Mouse (Mus musculus) heart, adult 11 months (tissue): ENCODE measurements around the gene Ksr1.

Experiments used
- DNase-seq: peaks from one replicate; pipeline ENCODE4 v3.0.0; 2022

The Ksr1 gene

GRCm38 (mm10) chr11:79145283-79146265 is 633 bp downstream of the Ksr1 start:
- no peak for DNase-seq

GRCm38 (mm10) chr11:79144741-79145140 is 1.5 kb downstream of the Ksr1 start:
- peak; percentile 92 for DNase-seq

DNA sequence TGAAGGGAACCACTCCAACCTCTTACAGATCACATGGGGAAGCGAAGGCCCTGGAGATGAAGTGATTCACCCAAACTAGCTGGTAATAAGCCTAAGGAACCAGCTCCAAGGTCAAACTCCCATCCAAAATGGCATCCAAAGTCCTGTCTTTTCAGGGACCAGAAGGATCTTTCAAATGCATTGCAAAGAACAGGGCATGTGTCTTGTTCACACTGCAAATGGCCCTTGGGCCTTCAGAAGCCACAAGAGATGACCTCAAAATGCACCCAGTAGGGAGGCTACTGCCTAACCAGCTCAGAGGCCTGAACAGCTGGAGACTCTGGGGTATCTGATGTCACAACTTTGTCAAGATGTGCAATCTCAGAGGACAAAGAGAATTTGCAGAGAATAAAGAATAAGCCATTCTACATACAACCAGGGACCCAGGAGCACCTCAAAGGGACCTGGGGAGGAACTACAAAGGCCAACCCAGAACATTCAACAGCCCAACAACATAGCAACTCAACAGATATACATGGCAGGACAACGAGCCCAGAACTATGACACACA is 2.1 kb downstream of the Ksr1 start:
- peak; percentile 85 for DNase-seq

DNA sequence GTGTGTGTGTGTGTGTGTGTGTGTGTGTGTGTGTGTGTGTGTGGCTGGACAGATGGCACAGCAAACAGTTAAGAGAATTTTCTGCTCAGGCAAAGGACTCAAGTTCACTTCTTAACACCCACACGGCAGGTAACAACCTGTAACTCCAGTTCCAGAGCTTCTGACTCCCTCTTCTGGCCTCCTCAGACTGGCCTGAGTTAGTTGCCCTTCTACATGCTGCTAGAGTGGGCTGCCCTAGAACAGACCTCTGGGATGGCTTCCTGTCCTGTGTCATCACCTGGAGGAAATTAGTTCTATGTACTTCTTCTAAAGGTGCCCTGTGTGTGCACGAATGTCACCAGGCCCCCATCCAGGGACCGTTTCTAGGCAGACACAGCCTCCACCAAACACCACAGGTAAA is 2.9 kb downstream of the Ksr1 start:
- no peak for DNase-seq

DNA sequence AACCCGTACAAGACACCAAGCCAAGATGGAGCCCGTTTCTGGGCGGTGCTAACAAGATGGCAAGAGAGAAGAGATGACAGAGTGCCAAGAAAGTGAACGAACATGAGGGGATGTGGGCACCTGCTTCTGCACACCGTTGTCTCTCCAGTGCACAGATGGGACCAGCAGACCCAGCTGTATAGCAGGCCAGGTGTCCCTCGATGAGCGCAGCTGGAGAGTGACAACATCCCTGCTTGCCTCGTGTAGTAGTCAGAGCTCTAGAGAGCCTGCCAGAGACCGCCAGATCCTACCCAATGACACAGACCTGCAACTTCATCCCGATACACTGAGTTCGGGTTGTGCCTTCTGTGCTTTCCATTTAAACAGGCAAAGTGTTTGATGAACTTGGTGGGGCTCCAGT is 3.8 kb downstream of the Ksr1 start:
- DNase-seq: peak; percentile 93

- DNase-seq: peak; percentile 95
Measured at GRCm38 (mm10) chr11:79141235-79142109, 4.7 kb downstream of the Ksr1 start.

DNA sequence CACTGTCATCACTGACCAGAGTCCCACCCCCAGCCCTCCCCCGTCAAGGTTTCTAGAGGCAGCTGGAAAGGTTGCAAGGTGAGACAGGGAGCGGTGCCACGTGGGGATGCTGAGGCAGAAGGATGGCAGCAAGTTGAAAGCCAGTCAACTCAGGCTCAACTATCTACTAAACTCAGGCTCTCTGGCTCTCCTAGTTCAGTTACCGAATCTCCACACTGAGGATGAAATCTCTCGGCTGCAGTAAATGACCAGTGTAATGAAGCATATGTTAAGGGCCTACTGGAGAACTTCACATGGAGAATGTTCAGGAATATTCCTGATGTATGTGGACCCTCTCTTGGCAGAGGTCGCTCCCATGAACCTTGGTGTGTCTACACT is 5.7 kb downstream of the Ksr1 start:
- DNase-seq: peak; percentile 86

- no peak for DNase-seq
Measured at GRCm38 (mm10) chr11:79139878-79140510, 6.2 kb downstream of the Ksr1 start.

- DNase-seq: no peak
Measured at GRCm38 (mm10) chr11:79138621-79139020, 7.6 kb downstream of the Ksr1 start.

DNA sequence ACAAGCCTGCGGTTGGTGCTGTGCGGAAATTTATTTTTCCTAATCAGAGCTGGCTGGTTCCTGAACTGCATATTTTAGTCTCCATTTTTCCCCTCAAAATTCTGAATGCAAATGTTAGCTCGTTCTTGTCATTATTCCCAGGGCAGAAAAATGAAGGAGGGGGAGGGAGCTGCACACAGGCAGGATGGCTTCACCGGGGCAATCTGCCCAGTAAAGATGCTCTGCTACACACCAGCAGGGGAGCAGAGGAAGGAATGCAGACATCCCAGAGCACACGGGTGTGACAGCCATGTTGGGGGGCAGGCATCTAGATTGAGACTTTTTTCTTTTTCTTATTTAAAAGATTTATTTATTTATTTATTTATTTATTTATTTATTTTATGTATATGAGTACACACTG is 9.0 kb downstream of the Ksr1 start:
- no peak for DNase-seq

DNA sequence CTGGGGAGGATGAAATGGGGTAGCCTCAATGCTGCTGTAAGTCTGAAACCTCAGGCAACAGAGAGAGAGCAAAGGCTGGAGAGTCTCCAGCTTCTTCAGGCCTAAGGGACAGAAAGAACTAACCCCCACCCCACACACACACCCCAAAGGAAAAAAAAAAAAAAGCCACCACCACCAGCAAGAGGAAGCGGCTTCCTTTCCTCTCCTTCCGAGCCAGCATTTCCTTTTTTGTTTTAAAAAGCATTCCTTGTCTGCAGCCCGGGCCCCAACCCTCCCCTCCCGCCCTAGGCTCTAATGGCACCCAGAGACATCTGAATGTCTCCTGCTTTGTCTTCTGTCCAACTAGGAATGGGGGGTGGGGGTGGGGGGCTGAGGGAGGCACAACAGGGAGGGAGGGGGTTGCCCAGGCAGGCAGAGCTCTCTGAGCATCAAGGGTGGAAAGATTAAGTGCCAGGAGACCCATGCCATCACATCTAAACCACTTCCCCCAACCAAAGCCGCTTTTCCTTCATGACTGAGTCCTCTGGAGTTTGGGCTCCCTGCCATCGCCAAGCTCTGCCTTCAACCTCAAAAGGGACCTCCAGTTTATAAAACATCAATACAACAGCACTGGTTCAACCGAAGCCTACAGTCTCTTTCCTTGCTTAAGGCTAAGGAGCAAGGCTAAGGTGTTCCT is 10.4 kb downstream of the Ksr1 start:
- peak; percentile 96 for DNase-seq

DNA sequence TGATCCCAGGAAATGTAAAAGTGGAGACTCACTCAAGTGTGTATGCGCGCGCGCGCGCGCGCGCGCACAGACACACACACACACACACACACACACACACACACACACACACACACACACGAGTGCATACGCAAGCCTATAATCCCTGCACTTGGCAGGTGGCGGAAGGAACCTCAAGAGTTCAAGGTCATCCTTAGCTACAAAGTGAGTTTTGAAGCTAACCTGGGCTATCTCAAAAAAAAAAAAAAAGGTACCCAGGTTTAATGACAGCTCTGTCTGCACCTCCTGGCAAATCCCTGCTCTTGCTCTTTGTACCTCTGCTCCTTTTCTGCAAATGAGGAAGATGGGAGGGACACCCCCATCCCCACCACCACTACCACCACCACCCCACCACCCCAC is 11.1 kb downstream of the Ksr1 start:
- no peak for DNase-seq

DNA sequence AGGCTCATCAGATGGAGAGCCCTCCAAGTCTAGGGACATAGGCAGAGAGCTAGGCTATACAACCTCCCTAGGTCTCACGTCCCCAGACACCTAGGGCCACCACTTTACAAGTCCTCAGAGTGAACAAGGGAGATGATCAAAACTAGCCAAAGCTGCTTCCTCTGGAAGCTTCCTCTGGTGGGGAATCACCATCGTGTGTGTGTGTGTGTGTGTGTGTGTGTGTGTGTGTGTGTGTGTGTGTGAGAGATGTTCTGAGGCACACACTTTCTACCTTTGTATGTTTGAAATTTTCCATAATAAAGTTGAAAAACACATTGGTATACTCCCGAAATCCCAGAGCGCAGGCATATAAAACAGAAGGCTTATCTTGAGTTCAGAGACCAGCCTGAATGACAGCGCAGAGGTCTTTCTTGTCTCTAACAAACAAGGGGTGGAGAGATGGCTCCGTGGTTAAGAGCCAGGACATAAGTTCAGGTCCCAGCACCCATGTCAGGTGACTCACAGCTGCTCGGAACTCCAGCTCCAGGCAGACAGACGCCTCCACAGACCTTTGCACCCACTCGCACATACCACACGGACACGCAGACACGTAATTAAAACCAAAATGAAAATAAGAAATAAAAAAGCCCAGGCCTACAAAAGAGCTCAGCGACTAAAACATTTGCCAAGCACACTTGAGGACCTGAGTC is 11.6 kb downstream of the Ksr1 start:
- no peak for DNase-seq

- no peak for DNase-seq
Measured at GRCm38 (mm10) chr11:79133961-79134360, 12.2 kb downstream of the Ksr1 start.

DNA sequence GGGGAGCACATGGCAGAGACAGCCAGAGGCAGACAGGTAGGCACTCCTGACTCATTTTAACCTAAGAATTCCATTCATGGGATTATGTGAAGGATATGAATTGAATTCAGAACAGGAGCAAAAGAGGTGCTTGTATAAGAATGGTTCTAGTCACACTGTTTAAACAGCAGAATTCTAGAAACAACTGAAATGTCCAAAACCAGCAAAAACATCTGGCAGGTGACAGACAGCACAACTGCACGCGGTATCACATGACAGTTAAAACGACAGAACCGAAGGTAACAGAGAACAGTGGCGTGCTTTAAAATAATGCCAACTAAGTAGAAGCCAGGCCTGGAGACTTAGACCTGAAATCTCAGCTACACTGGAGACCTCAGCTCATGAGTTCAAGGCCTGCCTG is 13.2 kb downstream of the Ksr1 start:
- no peak for DNase-seq

DNA sequence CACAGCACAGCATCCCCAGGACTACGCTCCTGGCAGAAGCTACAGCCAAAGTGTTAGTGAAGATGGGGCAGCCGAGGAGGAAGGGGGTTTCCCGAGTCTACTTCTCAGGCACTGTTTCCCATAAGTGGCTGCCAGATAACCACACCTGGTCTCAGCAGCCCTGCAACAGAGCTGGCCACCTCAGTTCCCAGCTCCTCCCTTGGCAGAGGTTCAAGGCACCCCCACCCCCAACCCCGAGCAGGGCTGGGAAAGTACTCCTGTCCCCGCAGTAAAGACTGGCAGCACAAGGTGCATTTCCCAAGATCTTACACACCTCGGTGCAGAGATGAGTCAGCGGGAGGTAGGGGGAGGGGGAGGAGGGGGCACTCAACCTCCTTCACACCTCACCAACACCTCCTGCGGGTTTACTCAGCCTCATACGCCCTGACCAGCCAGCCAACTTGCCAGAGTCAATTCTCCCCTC is 14.2 kb downstream of the Ksr1 start:
- DNase-seq: peak; percentile 90

DNA sequence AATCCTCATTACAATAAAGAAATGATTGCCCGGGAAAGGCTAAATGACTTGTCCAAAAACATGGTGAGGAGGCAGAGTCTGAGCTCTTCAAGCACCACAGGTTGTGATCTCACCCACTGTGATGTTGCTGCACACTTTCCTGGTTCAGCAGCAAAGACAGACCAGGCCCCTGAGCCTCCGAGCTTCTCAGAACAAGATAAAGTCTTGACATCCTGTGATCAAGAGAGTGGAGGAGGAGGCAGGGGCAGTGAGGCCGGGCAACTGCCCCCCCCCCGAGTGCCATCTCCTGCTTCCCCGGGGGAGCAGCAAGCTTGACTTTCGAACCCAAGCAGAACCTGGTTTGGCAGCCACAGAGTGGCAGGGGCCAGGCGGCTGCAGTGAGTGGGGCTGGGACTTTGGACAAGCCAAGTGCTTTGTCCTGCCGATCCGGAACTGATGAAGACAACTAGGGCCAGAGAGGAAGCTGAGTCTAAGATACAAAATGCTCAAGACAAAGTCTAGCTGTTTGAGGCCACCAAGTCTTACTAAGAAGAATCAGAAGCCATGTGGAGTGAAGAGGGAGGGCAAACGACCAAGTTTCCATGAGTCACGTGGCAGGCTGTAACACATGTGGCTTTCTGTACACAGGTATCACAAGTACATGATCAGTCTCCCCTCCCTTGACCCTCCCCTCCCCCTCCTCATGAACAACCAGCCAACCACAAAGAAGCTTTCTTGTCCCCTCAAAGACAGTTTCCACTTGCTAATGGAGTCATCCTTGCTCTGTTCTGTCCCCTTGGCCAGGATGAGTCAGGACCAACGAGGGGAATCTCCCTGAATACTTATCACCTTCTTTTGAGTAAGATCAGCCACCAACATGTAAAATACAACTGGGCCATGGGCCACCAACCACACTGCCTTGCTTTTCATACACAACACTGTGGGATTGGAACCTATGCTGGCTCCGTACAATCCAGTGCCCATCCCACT is 16.5 kb downstream of the Ksr1 start:
- no peak for DNase-seq

DNA sequence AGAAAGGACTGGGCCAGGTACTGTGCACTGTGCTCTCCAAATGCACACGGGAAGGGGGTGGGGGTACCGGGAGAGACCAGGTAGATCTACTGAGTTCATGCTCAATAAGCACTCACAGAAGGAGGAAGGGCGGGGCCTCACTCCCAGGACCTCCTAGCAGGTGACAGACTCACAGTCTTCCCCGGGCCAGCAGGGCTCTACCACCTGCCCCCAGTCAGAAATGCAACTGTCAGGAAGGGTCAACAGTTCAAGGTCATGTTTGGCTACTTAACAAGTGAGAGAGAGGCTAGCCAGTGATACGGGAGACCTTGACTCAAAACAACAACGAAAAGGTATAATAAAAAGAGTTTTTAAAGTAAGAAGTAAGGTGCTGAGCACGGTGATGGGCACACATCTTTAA is 18.0 kb downstream of the Ksr1 start:
- no peak for DNase-seq

DNA sequence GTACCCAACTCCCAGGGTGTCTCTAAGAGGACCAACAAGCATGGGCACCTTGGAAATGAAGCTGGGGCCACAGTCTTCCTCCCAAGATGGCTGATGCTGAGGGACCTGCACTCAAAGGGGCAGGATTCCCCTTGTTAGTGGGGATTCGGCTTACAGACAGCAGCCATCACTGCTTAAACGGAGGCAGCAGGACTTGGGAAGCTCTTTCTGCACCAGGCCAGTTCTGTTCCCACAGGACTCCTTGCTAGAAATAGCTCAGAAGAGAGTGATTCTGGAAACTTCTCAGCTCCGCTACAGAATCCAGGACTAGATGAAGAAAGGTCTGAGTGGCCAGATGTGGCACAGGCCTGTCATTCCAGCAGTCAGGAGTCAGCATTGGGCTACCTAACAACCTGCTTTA is 19.2 kb downstream of the Ksr1 start:
- DNase-seq: peak; percentile 92

DNA sequence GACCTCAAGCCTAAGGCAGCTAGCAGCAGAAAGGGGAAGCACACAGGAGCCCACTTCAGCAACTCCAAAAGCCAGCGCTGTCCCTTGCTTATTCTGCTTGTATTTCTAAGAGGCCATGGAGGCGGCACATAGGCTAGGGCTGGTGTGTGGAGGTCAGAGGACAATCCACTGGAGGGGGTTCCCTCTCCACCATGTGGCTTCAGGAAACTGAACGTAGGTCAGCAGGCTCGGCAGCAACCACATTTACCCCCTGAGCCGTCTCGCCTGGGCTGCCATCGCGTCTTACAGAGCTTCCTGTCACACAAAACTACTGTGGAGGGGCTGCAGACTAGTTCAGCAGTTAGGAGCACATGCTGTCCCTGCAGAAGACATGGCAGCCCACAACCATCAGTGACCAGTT is 20.4 kb downstream of the Ksr1 start:
- DNase-seq: no peak
